Mouse (Mus musculus) neural tube, embryonic 14.5 days (tissue): Measurements from ENCODE around the gene Slc35d2. TPM values are rescaled to one million over a fixed set of nuclear protein-coding genes. Genes with fewer than 3 reads are reported as not detected.

Source experiments
- ATAC-seq: fragments of 200-750 bp; cut with Nextera tagmentation; 2 replicates; pipeline ENCODE4 v1.8.0; 2017; ENCODE audit warnings: low read depth, mild to moderate bottlenecking, moderate TSS enrichment, moderate library complexity
- H3K27ac ChIP-seq: fragments of 300-500 bp; sonication (generic); 2 replicates; pipeline ENCODE4 v1.5.1; 2014; ENCODE audit warnings: low read depth, mild to moderate bottlenecking, control low read depth, low read length, moderate library complexity, mixed read lengths
- H3K27me3 ChIP-seq: fragments of 300-500 bp; sonication (generic); 2 replicates; pipeline ENCODE4 v1.6.1; 2014; ENCODE audit warnings: low read length; ENCODE audit not compliant: control insufficient read depth, insufficient read depth
- H3K36me3 ChIP-seq: fragments of 300-500 bp; sonication (generic); 2 replicates; pipeline ENCODE4 v1.6.1; 2014; ENCODE audit warnings: low read length, mixed read lengths; ENCODE audit not compliant: control insufficient read depth, insufficient read depth
- H3K4me1 ChIP-seq: fragments of 300-500 bp; sonication (generic); 2 replicates; pipeline ENCODE4 v1.6.1; 2014; ENCODE audit warnings: low read length; ENCODE audit not compliant: control insufficient read depth, insufficient read depth
- H3K4me2 ChIP-seq: fragments of 300-500 bp; sonication (generic); 2 replicates; pipeline ENCODE4 v1.6.1; 2014; ENCODE audit warnings: mild to moderate bottlenecking, low read depth, low read length, control low read depth
- H3K4me3 ChIP-seq: fragments of 300-500 bp; sonication (generic); 2 replicates; pipeline ENCODE4 v1.5.1; 2014; ENCODE audit warnings: low read depth, low read length, control low read depth, mixed read lengths
- H3K9ac ChIP-seq: fragments of 300-500 bp; sonication (generic); replicated peaks from 2 replicates; pipeline ENCODE4 v1.6.1; 2014; ENCODE audit warnings: low read depth, mild to moderate bottlenecking, control low read depth, low read length, mixed read lengths
- H3K9me3 ChIP-seq: fragments of 300-500 bp; sonication (generic); 2 replicates; pipeline ENCODE4 v1.6.1; 2016; ENCODE audit warnings: low read length; ENCODE audit not compliant: control insufficient read depth
- WGBS: fragments of 180-500 bp; shearing (Covaris S2); extraction: QIAGEN DNeasy Blood & Tissue Kit; methylation state at CpG from one replicate; pipeline ENCODE4 v1.1.7; 2014; 5-methylcytosine and 5-hydroxymethylcytosine counted together
- polyA plus RNA-seq: library from polyadenylated mRNA; unstranded; fragments of >200 nt; fragmentation: Nextera tagmentation; extraction: Ambion mirVana; gene quantifications from 2 replicates; pipeline ENCODE4 v1.2.1, GENCODE M21; 2014

The Slc35d2 gene
- polyA plus RNA-seq, 1 experiment from 2014 or later, result 0.92 TPM

DNA sequence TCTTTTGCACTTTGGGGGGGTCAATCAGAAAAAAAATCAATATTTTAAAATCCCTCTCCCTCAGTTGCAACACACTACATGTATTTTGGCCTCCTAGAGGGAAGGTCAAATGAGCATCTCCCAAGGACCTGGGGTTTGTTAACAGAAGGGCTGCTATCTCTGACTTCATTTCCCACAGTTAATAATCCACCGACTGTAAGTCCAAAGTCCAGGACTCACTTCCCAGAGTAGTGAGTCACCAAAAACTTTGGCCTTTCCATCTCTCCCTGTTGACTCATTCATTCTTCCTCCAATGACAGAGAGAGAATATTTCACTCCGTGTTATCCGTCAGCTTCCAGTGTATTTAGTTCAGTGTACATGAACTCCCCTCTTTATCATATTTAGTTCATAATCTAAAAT lies 23.5 kb downstream of the Slc35d2 start:
- no peak overlapping the region for H3K9ac ChIP-seq
- no peaks in the 10 kb centered on the region for H3K36me3 ChIP-seq
- no peaks in the 10 kb centered on the region for H3K27me3 ChIP-seq
- WGBS, result 89% methylated on average over 3 of the region's 3 CpGs
- ATAC-seq, result no peak
- peaks cover 3% of the 10 kb centered on the region; the same call in 1 of the 2 replicates for H3K4me1 ChIP-seq
- no peaks in the 10 kb centered on the region for H3K9me3 ChIP-seq
- no peak overlapping the region for H3K4me2 ChIP-seq
- H3K27ac ChIP-seq, result no peak overlapping the region
- H3K4me3 ChIP-seq, result no peak overlapping the region

- H3K27ac ChIP-seq, result no peak overlapping the region
Measured at GRCm38 (mm10) chr13:64100186-64100585, 29.0 kb downstream of the Slc35d2 start.

GRCm38 (mm10) chr13:64098992-64099391 lies 30.2 kb downstream of the Slc35d2 start:
- no peaks in the 10 kb centered on the region for H3K9me3 ChIP-seq
- no peak overlapping the region for H3K9ac ChIP-seq
- no peak overlapping the region for H3K4me2 ChIP-seq
- H3K36me3 ChIP-seq, result no peaks in the 10 kb centered on the region
- no peaks in the 10 kb centered on the region for H3K4me1 ChIP-seq
- H3K27me3 ChIP-seq, result no peaks in the 10 kb centered on the region
- no peak overlapping the region for H3K27ac ChIP-seq
- ATAC-seq, result no peak
- 76% methylated on average over 9 of the region's 9 CpGs for WGBS
- no peak overlapping the region for H3K4me3 ChIP-seq

More at GRCm38 (mm10) chr13:64100186-64100585, 29.0 kb downstream of the Slc35d2 start:
- no peak overlapping the region for H3K4me3 ChIP-seq
- no peaks in the 10 kb centered on the region for H3K27me3 ChIP-seq
- no peaks in the 10 kb centered on the region for H3K4me1 ChIP-seq
- H3K9me3 ChIP-seq, result no peaks in the 10 kb centered on the region
- peak; percentile 41; the same call in 1 of the 2 replicates for ATAC-seq
- no peak overlapping the region for H3K9ac ChIP-seq
- H3K36me3 ChIP-seq, result no peaks in the 10 kb centered on the region
- H3K4me2 ChIP-seq, result no peak overlapping the region
- 71% methylated on average over 3 of the region's 3 CpGs for WGBS

DNA sequence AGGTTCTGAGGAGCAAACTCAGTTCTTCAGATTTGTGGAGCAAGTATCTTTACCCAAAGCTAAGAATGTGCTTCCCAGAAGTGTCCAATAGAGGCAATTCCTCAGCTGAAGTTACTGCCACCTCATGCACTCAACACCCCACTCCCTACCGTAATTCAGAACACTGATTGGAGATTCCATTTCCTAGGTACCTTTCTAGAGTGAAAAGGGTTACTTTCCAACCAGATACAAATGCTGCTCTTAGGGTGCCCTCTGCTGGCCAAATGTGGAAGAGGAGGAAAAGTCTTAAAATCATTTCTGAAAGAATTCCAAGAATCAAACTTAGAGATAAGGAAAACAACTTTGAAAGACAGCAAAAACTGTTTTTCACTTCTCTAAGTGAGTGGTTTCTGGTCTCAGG lies 35.8 kb downstream of the Slc35d2 start:
- Histone ChIP-seq H3K4me2 (no peak overlapping the region), H3K4me3 (no peak overlapping the region), H3K36me3 (no peaks in the 10 kb centered on the region), H3K27ac (no peak overlapping the region), H3K9me3 (no peaks in the 10 kb centered on the region), H3K4me1 (no peaks in the 10 kb centered on the region), H3K27me3 (no peaks in the 10 kb centered on the region), H3K9ac (no peak overlapping the region)
- 3% methylated on average over 1 of the region's 1 CpGs for WGBS
- ATAC-seq, result no peak

DNA sequence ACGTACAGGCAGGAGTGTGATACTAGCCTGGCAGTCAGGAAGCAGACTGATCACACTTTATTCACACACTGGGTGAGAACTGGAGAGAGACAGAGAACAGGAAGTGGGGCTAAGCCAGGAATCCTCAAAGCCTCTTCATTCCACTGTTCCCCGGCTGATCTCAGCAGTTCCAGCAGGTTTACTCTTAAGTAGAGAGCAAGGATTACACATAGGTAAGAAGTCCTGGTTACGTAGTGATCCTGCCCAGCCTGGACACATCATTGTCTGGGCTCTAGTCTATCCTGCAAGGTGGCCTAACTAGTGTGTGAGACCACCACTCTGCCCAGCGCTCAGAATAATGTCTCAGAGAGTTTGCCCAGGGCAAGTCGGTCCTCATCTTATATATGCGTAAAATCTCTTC lies 36.4 kb downstream of the Slc35d2 start:
- 82% methylated on average over 6 of the region's 6 CpGs for WGBS
- no peak for ATAC-seq
- no peak overlapping the region for H3K4me3 ChIP-seq

GRCm38 (mm10) chr13:64092141-64092540 lies 37.0 kb downstream of the Slc35d2 start:
- no peak overlapping the region for H3K9ac ChIP-seq
- no peaks in the 10 kb centered on the region for H3K9me3 ChIP-seq
- no peaks in the 10 kb centered on the region for H3K36me3 ChIP-seq
- no peak overlapping the region for H3K4me3 ChIP-seq
- no peak overlapping the region for H3K27ac ChIP-seq
- no peak overlapping the region for H3K4me2 ChIP-seq
- H3K4me1 ChIP-seq, result no peaks in the 10 kb centered on the region
- no peak for ATAC-seq
- 69% methylated on average over 3 of the region's 3 CpGs for WGBS
- H3K27me3 ChIP-seq, result no peaks in the 10 kb centered on the region

More for the DNA sequence above, 36.4 kb downstream of the Slc35d2 start:
- no peak overlapping the region for H3K9ac ChIP-seq
- H3K4me1 ChIP-seq, result no peaks in the 10 kb centered on the region
- H3K27me3 ChIP-seq, result no peaks in the 10 kb centered on the region
- H3K4me2 ChIP-seq, result no peak overlapping the region
- no peaks in the 10 kb centered on the region for H3K9me3 ChIP-seq
- H3K36me3 ChIP-seq, result no peaks in the 10 kb centered on the region
- H3K27ac ChIP-seq, result no peak overlapping the region

- Histone ChIP-seq H3K4me2 (no peak overlapping the region), H3K27ac (no peak overlapping the region), H3K4me3 (no peak overlapping the region), H3K36me3 (no peaks in the 10 kb centered on the region), H3K4me1 (no peaks in the 10 kb centered on the region), H3K9ac (no peak overlapping the region), H3K27me3 (no peaks in the 10 kb centered on the region), H3K9me3 (no peaks in the 10 kb centered on the region)
- no peak for ATAC-seq
- 62% methylated on average over 7 of the region's 7 CpGs for WGBS
Measured at GRCm38 (mm10) chr13:64091006-64091405, 38.2 kb downstream of the Slc35d2 start.

- Histone ChIP-seq H3K9me3 (no peaks in the 10 kb centered on the region), H3K4me3 (no peak overlapping the region), H3K27ac (no peak overlapping the region), H3K36me3 (no peaks in the 10 kb centered on the region), H3K9ac (no peak overlapping the region), H3K4me2 (no peak overlapping the region), H3K27me3 (no peaks in the 10 kb centered on the region), H3K4me1 (no peaks in the 10 kb centered on the region)
- WGBS, result 87% methylated on average over 5 of the region's 5 CpGs
- no peak for ATAC-seq
Measured at GRCm38 (mm10) chr13:64090278-64090677, 38.9 kb downstream of the Slc35d2 start.

DNA sequence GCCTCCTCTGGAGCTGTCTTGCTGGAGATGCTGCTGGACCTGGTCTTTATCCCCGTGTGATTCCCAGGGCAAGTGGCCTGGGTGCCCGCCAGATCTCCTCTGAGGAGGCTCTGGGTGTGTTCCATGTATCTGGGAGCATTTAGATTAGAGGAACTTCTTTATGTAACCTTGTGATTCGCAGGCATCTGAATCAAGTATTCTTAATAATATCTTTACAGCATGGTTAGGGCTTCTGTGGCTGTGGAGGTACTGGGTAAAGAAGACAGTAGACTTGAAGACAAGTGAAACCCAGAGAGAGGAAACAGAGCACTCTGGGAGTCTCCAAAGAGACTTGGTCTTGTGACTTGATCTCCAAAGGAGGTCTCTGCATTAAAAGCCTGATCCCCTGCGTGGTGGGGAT lies 40.0 kb downstream of the Slc35d2 start, which contains the start of gene Hsd17b3:
TSS of gene Hsd17b3 (minus strand) at position 101 of the 400 bp plus-strand sequence.
- H3K9ac ChIP-seq, result no peak within 1 kb of the TSS
- 76% methylated on average over 4 of the region's 4 CpGs for WGBS
- H3K36me3 ChIP-seq, result no peaks in the 10 kb centered on the region
- no peaks in the 10 kb centered on the region for H3K27me3 ChIP-seq
- ATAC-seq, result no peak
- no peak within 1 kb of the TSS for H3K4me3 ChIP-seq
- H3K4me1 ChIP-seq, result no peaks in the 10 kb centered on the region
- no peaks in the 10 kb centered on the region for H3K9me3 ChIP-seq
- no peak within 1 kb of the TSS for H3K27ac ChIP-seq
- no peak within 1 kb of the TSS for H3K4me2 ChIP-seq
